Mouse (Mus musculus): ENCODE measurements around the gene Orm1.

Orm1 gene

GRCm38 (mm10) chr4:63344295-63344694 is at the start of gene Orm1:
Gene Orm1 (plus strand): TSS chr4:63344560.
- DNase-seq = no peak

GRCm38 (mm10) chr4:63295641-63296040 is 48.7 kb upstream of the Orm1 start:
- DNase-seq = no peak

- no peak for DNase-seq
These were observed 48.1 kb upstream of the Orm1 start for GRCm38 (mm10) chr4:63296263-63296662.

GRCm38 (mm10) chr4:63296876-63297275 is 47.5 kb upstream of the Orm1 start:
- DNase-seq = no peak

GRCm38 (mm10) chr4:63298191-63298590 is 46.2 kb upstream of the Orm1 start:
- no peak for DNase-seq

- no peak for DNase-seq
These were observed 41.7 kb upstream of the Orm1 start for GRCm38 (mm10) chr4:63302641-63303040.

GRCm38 (mm10) chr4:63307175-63308062 is 36.9 kb upstream of the Orm1 start:
- peak; percentile 95 to 98 for DNase-seq

GRCm38 (mm10) chr4:63308316-63308715 is 36.0 kb upstream of the Orm1 start:
- peak; percentile 58 to 78 for DNase-seq

GRCm38 (mm10) chr4:63310247-63310855 is 34.0 kb upstream of the Orm1 start:
- DNase-seq = peak; percentile 52 to 61

GRCm38 (mm10) chr4:63311426-63311825 is 32.9 kb upstream of the Orm1 start:
- peak; percentile 62 to 70 for DNase-seq

- DNase-seq = no peak
These were observed 30.3 kb upstream of the Orm1 start for GRCm38 (mm10) chr4:63314063-63314462.

- DNase-seq = no peak
These were observed 28.1 kb upstream of the Orm1 start for GRCm38 (mm10) chr4:63316076-63316746.

- DNase-seq = peak; percentile 89 to 93
These were observed 24.8 kb upstream of the Orm1 start for GRCm38 (mm10) chr4:63319566-63319965.

- DNase-seq = no peak
These were observed 21.0 kb upstream of the Orm1 start for GRCm38 (mm10) chr4:63323275-63323815.

GRCm38 (mm10) chr4:63333403-63333802 is 11.0 kb upstream of the Orm1 start:
- DNase-seq = no peak

GRCm38 (mm10) chr4:63338414-63339076 is 5.8 kb upstream of the Orm1 start:
- DNase-seq = peak; percentile 66 to 70

- DNase-seq = no peak
These were observed 1.9 kb upstream of the Orm1 start for GRCm38 (mm10) chr4:63342491-63342890.

GRCm38 (mm10) chr4:63343608-63344007 is 752 bp upstream of the Orm1 start:
- DNase-seq = no peak

- DNase-seq = no peak
These were observed 901 bp downstream of the Orm1 start for GRCm38 (mm10) chr4:63345261-63345660.

- DNase-seq = no peak
These were observed 2.3 kb downstream of the Orm1 start for GRCm38 (mm10) chr4:63346659-63347058.

GRCm38 (mm10) chr4:63348524-63348923 is 4.2 kb downstream of the Orm1 start:
- no peak for DNase-seq

GRCm38 (mm10) chr4:63355877-63356665 is 11.7 kb downstream of the Orm1 start, which contains the start of gene Orm3:
Gene Orm3 (plus strand): TSS chr4:63356162.
- DNase-seq = no peak
